Mouse (Mus musculus): ENCODE measurements around the gene Ift22.
"Not testable (repeated sequence)": the region's sequence is repeated elsewhere in the genome, so short reads cannot be mapped to it uniquely, and the experiment has no call there.

- not testable (repeated sequence) for TF ChIP-seq POLR2A, EP300 (IDR thresholded peaks at IDR 0.05; ENCODE audit: insufficient read depth, low read depth, low read length)
Measured at GRCm38 (mm10) chr5:136949551-136950336, 41.8 kb downstream of the Ift22 start.

Measured in heart, adult 2 months (tissue).